Mouse (Mus musculus) heart, embryonic 13.5 days (tissue): ENCODE measurements at regions not wholly inside any gene's neighbourhood (a gene's known extent, or its start where the extent isn't known, plus 50 kb on each side); places are given as distances from the start of the nearest gene placed in this dataset.

ENCODE experiments used
- ATAC-seq: fragments of 200-750 bp; cut with Nextera tagmentation; 2 replicates; pipeline ENCODE4 v1.8.0; 2017; ENCODE audit warnings: moderate TSS enrichment; ENCODE audit not compliant: insufficient number of reproducible peaks, low FRiP score, low TSS enrichment; ENCODE audit errors: extremely low read depth
- H3K27ac ChIP-seq: fragments of 300-500 bp; sonication (generic); replicated peaks from 2 replicates; pipeline ENCODE4 v1.5.1; 2015; ENCODE audit warnings: moderate library complexity, mild to moderate bottlenecking, inconsistent platforms
- H3K27me3 ChIP-seq: fragments of 300-500 bp; sonication (generic); replicated peaks from 2 replicates; pipeline ENCODE4 v1.6.1; 2015; ENCODE audit warnings: mild to moderate bottlenecking, inconsistent platforms
- H3K36me3 ChIP-seq: fragments of 300-500 bp; sonication (generic); 2 replicates; pipeline ENCODE4 v1.6.1; 2015; ENCODE audit warnings: mild to moderate bottlenecking, inconsistent platforms
- H3K4me1 ChIP-seq: fragments of 300-500 bp; sonication (generic); 2 replicates; pipeline ENCODE4 v1.6.1; 2015; ENCODE audit warnings: inconsistent platforms
- H3K4me2 ChIP-seq: fragments of 300-500 bp; sonication (generic); 2 replicates; pipeline ENCODE4 v1.6.1; 2015; ENCODE audit warnings: inconsistent platforms, mild to moderate bottlenecking, moderate library complexity
- H3K4me3 ChIP-seq: fragments of 300-500 bp; sonication (generic); 2 replicates; pipeline ENCODE4 v1.5.1; 2015; ENCODE audit warnings: moderate library complexity, mild to moderate bottlenecking, inconsistent platforms
- H3K9ac ChIP-seq: fragments of 300-500 bp; sonication (generic); 2 replicates; pipeline ENCODE4 v1.6.1; 2015; ENCODE audit warnings: inconsistent platforms, mild to moderate bottlenecking, moderate library complexity
- H3K9me3 ChIP-seq: fragments of 300-500 bp; sonication (generic); 2 replicates; pipeline ENCODE4 v1.6.1; 2016; ENCODE audit warnings: inconsistent platforms
- WGBS: fragments of 180-500 bp; shearing (Covaris S2); methylation state at CpG from one replicate; pipeline ENCODE4 v1.1.7; 2015; ENCODE audit warnings: mixed read lengths; 5-methylcytosine and 5-hydroxymethylcytosine counted together

DNA sequence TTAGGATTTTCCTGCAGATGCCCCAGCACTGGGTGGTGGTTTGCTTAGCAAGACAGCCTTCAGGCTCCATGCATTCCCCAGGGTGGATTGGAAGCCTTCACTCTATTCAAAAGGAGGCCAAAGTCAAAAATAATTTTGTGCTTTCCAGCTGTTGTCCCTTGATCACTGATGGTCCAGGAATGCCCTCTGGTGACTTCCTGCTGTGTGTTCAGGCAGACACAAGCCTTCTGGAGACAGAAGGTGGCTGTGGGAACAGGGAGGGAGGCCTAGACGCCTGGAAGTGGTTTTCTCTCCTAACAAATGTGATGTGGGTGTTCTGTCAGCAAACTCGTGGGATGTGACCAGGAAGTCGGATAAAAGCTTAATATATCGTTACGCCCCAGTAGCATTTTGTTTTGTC, 81.3 kb downstream of the Atp6ap1l start:
- Histone ChIP-seq H3K9ac (no peak overlapping the region), H3K36me3 (no peaks in the 10 kb centered on the region), H3K9me3 (no peaks in the 10 kb centered on the region), H3K27ac (no peak overlapping the region), H3K4me2 (no peak overlapping the region), H3K27me3 (no peaks in the 10 kb centered on the region), H3K4me3 (no peak overlapping the region), H3K4me1 (peaks cover 11% of the 10 kb centered on the region; the same call in 1 of the 2 replicates)
- WGBS: 60% methylated on average over 5 of the region's 5 CpGs
- ATAC-seq: no peak

DNA sequence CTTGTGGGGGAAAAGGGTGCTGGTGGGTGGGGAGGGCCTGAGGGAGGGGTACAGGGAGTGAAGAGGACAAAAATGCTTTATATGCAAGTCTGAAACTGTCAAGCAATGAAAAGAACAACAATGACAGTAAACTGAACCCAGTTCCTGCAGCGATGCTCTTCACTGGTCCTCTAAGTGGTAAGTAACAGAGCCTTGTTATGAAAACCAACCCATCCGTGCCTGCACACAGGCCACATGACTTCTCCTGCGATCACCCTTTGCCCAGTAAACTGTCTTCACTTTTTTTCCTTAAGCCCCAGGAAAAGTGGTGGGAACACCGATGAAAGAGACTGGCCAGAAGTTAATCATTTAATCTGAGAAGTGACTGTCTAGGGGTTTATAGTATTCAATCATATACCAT, 83.3 kb downstream of the Atp6ap1l start:
- WGBS: 82% methylated on average over 4 of the region's 4 CpGs
- Histone ChIP-seq H3K36me3 (no peaks in the 10 kb centered on the region), H3K27ac (no peak overlapping the region), H3K9me3 (no peaks in the 10 kb centered on the region), H3K9ac (no peak overlapping the region), H3K4me3 (no peak overlapping the region), H3K4me1 (0 out of 2 replicates have a peak, but pooled peaks cover 6% of the 10 kb centered on the region), H3K4me2 (no peak overlapping the region), H3K27me3 (no peaks in the 10 kb centered on the region)
- no peak for ATAC-seq

DNA sequence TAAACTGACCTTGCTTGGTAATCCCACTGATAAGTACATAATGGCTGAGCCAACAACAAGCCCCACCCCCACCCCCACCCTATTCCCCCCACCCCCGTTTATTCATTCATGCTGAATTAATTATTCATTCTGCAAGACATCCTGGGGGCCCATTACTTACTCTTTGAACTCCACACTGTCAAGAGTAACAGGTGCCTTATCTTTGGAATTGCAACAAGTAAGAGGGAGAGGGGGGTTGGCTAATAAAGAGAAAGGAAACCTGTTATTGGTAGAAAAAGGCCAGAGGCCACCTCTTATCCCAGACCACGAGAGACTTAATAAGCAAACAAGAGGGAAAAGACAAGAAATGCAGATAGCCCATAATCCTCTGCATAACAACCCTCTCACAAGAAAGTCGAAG, 84.7 kb downstream of the Atp6ap1l start:
- Histone ChIP-seq H3K4me3 (no peak overlapping the region), H3K27ac (no peak overlapping the region), H3K9me3 (no peaks in the 10 kb centered on the region), H3K27me3 (no peaks in the 10 kb centered on the region), H3K9ac (no peak overlapping the region), H3K36me3 (no peaks in the 10 kb centered on the region), H3K4me1 (0 out of 2 replicates have a peak, but pooled peaks cover 6% of the 10 kb centered on the region), H3K4me2 (no peak overlapping the region)
- WGBS: 43% methylated on average over 3 of the region's 3 CpGs
- no peak for ATAC-seq

DNA sequence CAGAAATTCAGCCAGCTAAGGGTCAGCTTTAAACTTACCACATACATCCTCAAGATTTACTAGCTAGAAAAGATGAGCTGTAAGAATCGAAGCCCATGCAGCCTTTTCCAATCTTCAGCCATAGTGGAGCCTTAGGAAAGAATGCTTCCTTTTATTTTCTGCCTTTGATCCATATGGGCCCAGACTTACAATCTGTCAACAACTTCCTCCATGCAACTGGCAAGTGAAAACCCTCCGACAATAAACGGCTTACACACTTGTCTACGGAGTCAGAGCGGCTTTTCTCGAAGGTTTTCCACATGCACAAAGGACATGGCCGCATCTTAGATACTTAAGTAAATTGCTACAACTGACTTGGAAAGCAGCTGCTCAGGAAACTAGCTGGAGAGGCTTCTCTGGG, 85.2 kb downstream of the Atp6ap1l start:
- H3K4me1 ChIP-seq: 0 out of 2 replicates have a peak, but pooled peaks cover 6% of the 10 kb centered on the region
- ATAC-seq: no peak
- H3K36me3 ChIP-seq: no peaks in the 10 kb centered on the region
- no peaks in the 10 kb centered on the region for H3K27me3 ChIP-seq
- WGBS: 51% methylated on average over 7 of the region's 7 CpGs
- no peak overlapping the region for H3K9ac ChIP-seq
- H3K9me3 ChIP-seq: no peaks in the 10 kb centered on the region
- H3K27ac ChIP-seq: no peak overlapping the region
- H3K4me2 ChIP-seq: no peak overlapping the region
- no peak overlapping the region for H3K4me3 ChIP-seq

DNA sequence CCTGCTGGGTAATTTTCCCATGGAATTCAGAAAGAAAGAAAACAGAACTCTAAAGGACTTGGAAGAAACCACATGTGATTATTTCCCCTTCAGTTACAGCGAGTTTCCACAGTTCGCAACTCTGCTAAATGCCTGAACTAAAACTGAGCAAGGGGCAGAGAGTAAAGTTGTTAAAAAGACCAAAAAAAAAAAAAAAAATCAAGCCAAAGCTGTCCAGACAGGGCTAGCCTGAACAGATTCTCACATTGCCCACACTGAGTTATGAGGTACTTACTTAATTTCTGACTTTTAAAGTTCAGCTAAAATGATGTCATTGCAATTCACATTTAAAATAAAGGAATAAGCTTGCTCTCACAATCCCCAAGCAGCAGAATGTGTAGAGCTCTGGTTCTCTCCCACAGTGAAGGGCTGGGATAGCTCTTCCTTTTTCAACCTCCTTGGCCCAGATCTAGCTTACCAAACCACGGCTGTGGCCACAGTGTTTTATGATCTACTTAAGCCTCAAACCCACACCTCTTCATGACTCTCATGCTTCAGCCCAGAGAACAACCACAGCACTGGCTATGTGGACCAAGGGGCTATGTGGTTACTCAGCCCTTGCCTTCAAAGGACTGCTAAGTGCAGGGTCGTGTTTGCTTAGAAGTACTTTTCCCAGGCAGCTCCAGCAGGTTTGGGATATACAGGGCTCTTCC, 90.8 kb downstream of the Atp6ap1l start:
- H3K4me2 ChIP-seq: no peak overlapping the region
- H3K36me3 ChIP-seq: no peaks in the 10 kb centered on the region
- H3K4me3 ChIP-seq: no peak overlapping the region
- 63% methylated on average over 4 of the region's 4 CpGs for WGBS
- ATAC-seq: no peak
- H3K27ac ChIP-seq: no peak overlapping the region
- H3K9ac ChIP-seq: no peak overlapping the region
- H3K4me1 ChIP-seq: no peaks in the 10 kb centered on the region
- H3K9me3 ChIP-seq: no peaks in the 10 kb centered on the region
- no peaks in the 10 kb centered on the region for H3K27me3 ChIP-seq

DNA sequence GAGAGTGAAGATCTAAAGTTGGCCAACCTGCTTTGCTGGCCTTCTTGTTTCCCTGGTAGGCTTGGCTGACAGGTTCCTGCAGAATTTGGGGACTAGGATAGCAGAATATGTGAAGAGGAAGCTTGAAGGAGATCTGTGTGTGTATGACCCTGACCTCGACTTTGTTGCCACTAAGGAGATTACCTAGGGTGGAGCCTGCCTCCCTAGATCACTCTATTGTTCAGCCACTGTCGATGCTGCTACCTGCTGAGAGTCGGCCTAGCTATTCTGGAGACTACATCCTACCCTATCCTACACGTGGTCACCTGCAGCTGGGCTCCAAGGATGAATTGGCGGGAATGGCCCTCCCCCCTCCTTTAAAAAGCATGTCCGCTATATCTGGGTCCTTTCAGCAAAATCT, 95.1 kb downstream of the Atp6ap1l start:
- no peaks in the 10 kb centered on the region for H3K9me3 ChIP-seq
- WGBS: 73% methylated on average over 6 of the region's 6 CpGs
- no peak for ATAC-seq

DNA sequence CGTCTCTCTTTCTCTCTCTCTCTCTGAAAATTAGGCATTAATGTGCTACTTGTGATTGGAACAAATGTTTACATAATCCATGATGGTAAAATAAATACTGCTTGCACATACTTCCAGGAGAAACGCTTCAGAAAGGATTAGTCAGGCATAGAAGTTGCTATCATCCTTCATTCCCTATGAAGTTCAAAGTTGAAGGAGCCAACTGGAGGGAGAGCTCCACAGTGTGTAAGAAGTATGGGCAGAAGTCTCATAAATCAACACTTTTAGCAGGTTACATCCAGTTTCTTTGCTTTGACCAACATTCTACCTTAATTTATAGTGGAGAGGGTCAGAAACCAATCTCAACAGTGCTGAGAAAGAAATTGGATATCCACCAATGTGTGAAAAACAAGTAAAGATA, 105.5 kb downstream of the Atp6ap1l start:
- 60% methylated on average over 2 of the region's 2 CpGs for WGBS
- no peaks in the 10 kb centered on the region for H3K36me3 ChIP-seq
- ATAC-seq: no peak
- H3K9me3 ChIP-seq: no peaks in the 10 kb centered on the region
- peaks cover 18% of the 10 kb centered on the region for H3K4me1 ChIP-seq
- H3K4me2 ChIP-seq: no peak overlapping the region
- no peak overlapping the region for H3K4me3 ChIP-seq
- H3K27ac ChIP-seq: no peak overlapping the region
- H3K9ac ChIP-seq: no peak overlapping the region
- H3K27me3 ChIP-seq: no peaks in the 10 kb centered on the region

More for the DNA sequence above, 95.1 kb downstream of the Atp6ap1l start:
- Histone ChIP-seq H3K4me2 (no peak overlapping the region), H3K27me3 (no peaks in the 10 kb centered on the region), H3K9ac (no peak overlapping the region), H3K4me1 (no peaks in the 10 kb centered on the region), H3K36me3 (no peaks in the 10 kb centered on the region), H3K4me3 (no peak overlapping the region), H3K27ac (no peak overlapping the region)

DNA sequence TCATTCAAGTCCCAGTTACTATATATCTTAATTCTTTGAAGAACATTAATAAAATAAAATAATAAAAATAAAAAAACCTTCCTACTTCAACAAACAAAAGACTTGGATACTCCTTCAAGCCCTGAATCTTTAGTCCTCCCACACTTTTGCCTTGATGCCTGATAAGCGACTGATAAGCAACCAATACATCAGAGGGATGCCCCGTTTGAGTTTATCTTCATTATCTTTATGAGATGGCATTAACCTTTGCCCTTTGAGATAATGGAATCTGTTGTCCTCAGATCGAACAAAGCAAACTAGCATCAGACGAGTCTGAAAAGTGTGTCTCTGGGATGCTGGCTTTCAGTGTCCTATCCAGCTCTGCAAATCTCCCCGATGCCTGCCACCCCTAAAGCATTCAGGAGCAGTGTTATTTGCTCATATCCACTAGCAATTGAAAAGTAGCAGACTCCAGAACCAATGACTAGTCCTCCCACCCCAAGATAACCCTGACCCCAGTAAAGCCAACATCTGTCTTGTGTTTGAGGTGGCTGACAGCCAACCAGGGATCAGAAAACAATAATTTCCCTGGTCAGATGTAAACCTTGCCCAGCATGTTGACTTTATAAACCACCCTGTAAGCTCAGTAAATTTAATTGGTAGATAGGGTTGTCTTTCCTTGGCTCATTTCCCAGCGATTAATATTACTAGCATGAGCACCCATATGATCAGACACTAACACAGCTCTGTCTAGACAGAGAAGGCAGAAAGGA, 106.2 kb downstream of the Atp6ap1l start:
- Histone ChIP-seq H3K4me1 (peaks cover 18% of the 10 kb centered on the region), H3K27me3 (no peaks in the 10 kb centered on the region), H3K9ac (no peak overlapping the region), H3K27ac (no peak overlapping the region), H3K4me2 (no peak overlapping the region), H3K9me3 (no peaks in the 10 kb centered on the region), H3K36me3 (no peaks in the 10 kb centered on the region), H3K4me3 (no peak overlapping the region)
- 23% methylated on average over 6 of the region's 6 CpGs for WGBS
- no peak for ATAC-seq

DNA sequence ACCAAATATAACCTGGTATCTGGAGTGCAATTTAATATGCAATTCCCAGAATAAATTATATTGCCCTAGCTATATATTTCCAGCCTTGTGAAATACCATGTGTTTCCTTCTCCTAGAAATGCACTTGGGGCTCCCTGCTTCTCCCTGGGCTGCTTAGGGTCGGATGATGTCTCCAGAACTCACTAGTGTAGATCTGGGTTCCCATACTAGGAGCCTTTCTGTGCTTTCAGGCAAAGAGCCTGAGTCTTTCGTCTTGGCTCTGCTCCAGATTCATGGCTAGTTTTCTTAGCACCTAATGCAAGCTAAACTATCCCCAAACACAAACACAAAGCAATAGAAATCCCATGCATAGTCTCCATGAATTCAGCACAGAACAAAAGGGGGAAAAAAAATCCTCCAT, 106.8 kb downstream of the Atp6ap1l start:
- peaks cover 18% of the 10 kb centered on the region for H3K4me1 ChIP-seq
- H3K36me3 ChIP-seq: no peaks in the 10 kb centered on the region
- H3K4me3 ChIP-seq: no peak overlapping the region
- H3K27me3 ChIP-seq: no peaks in the 10 kb centered on the region
- ATAC-seq: no peak
- no peak overlapping the region for H3K27ac ChIP-seq
- H3K9ac ChIP-seq: no peak overlapping the region
- no peaks in the 10 kb centered on the region for H3K9me3 ChIP-seq
- no peak overlapping the region for H3K4me2 ChIP-seq
- WGBS: 46% methylated on average over 2 of the region's 2 CpGs

DNA sequence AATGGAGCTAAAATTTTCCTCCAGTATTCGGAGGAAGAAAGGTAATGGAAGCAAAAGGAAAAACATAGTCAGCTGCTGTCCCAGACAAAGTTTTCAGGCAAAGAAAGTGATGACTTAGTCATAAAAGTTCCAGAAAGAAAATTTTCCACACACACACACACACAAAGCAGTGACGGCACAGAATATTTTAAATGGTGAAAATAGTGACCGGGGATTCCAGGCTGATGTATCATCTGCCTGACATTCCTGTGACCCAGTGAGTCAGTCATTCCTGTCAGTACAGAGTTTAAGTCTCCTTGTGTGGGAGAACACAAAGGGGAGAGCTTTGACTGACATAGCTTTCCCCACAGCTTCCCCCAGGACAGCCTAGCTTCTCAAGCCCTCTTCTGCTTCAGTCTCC, 107.9 kb downstream of the Atp6ap1l start:
- WGBS: 53% methylated on average over 3 of the region's 3 CpGs
- H3K4me3 ChIP-seq: no peak overlapping the region
- no peaks in the 10 kb centered on the region for H3K9me3 ChIP-seq
- no peak overlapping the region for H3K27ac ChIP-seq
- no peak for ATAC-seq
- peaks cover 18% of the 10 kb centered on the region for H3K4me1 ChIP-seq
- H3K27me3 ChIP-seq: no peaks in the 10 kb centered on the region
- no peaks in the 10 kb centered on the region for H3K36me3 ChIP-seq
- H3K4me2 ChIP-seq: no peak overlapping the region
- H3K9ac ChIP-seq: no peak overlapping the region

DNA sequence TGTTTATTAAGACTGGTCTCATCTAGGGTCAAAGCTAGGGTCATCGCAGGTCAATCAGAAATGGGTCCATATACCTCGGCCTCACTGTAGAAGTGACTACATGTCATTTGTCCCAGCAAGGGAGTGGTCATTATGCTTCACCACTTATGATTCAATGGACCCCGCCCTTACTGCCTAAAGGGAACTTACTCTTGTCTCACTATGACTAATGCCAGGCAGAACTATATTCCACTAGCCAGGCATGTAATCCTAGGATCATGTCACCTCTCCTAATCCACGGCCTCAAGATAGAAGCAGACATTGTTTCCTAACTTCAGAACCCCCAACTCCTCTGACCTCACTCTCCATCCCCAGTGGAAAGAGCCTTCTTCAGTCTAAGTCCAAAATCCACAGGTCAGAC, 108.3 kb downstream of the Atp6ap1l start:
- H3K9ac ChIP-seq: no peak overlapping the region
- no peak overlapping the region for H3K4me3 ChIP-seq
- no peak overlapping the region for H3K27ac ChIP-seq
- 86% methylated on average over 4 of the region's 4 CpGs for WGBS
- no peak overlapping the region for H3K4me2 ChIP-seq
- H3K27me3 ChIP-seq: no peaks in the 10 kb centered on the region
- no peak for ATAC-seq
- H3K9me3 ChIP-seq: no peaks in the 10 kb centered on the region
- H3K36me3 ChIP-seq: no peaks in the 10 kb centered on the region
- peaks cover 18% of the 10 kb centered on the region for H3K4me1 ChIP-seq

DNA sequence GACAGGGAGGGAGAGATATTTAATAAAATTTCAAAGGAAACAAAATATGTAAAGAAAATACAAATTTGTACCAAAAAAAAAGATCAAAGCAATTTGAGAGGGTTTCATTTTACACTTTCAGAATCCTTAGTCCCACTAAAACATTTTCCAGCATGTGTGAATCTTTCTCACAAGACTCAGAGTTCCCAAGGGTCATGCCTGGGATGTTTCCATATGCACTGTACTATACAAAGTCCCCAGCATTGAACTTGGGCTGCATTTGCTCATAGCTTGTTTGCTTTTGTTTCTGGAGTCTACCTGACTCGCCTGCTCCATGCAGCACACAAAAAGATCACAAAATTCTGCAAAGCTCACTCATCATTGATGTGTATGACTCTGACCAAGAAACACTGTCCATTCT, 122.7 kb downstream of the Atp6ap1l start:
- no peak for ATAC-seq

More for the DNA sequence above, 122.7 kb downstream of the Atp6ap1l start:
- H3K27me3 ChIP-seq: no peaks in the 10 kb centered on the region
- H3K4me2 ChIP-seq: no peak overlapping the region
- H3K36me3 ChIP-seq: no peaks in the 10 kb centered on the region
- no peaks in the 10 kb centered on the region for H3K9me3 ChIP-seq
- 63% methylated on average over 1 of the region's 1 CpGs for WGBS
- H3K27ac ChIP-seq: peak overlapping the region; percentile 58
- H3K9ac ChIP-seq: no peak overlapping the region
- 0 out of 2 replicates have a peak, but pooled peaks cover 5% of the 10 kb centered on the region for H3K4me1 ChIP-seq
- no peak overlapping the region for H3K4me3 ChIP-seq
